Mouse (Mus musculus) neural tube, embryonic 10.5 days (tissue): Measurements from ENCODE around the gene Gpr158.
A peak's percentile ranks its signal among the peaks of the same experiment; 100 is the strongest.
"Not testable (repeated sequence)": the region's sequence is repeated elsewhere in the genome, so short reads cannot be mapped to it uniquely, and the experiment has no call there.

ENCODE experiments used
- DNase-seq: peaks from one replicate; pipeline ENCODE4 v3.0.0-alpha.2; 2017; ENCODE audit warnings: low spot score; ENCODE audit errors: extremely low spot score

The Gpr158 gene

GRCm38 (mm10) chr2:21367345-21368111 lies at the start of gene Gpr158:
Gpr158 (plus strand) TSS chr2:21367542.
- DNase-seq: peak; percentile 89

GRCm38 (mm10) chr2:21343821-21344220 lies 23.5 kb upstream of the Gpr158 start:
- DNase-seq: no peak

GRCm38 (mm10) chr2:21368351-21369170 lies 1.2 kb downstream of the Gpr158 start:
- DNase-seq: peak; percentile 40

- DNase-seq: no peak
Observed at GRCm38 (mm10) chr2:21369171-21369485, 1.8 kb downstream of the Gpr158 start.

- no peak for DNase-seq
Observed at GRCm38 (mm10) chr2:21369556-21369955, 2.2 kb downstream of the Gpr158 start.

GRCm38 (mm10) chr2:21379516-21379915 lies 12.2 kb downstream of the Gpr158 start:
- DNase-seq: no peak

GRCm38 (mm10) chr2:21392727-21393126 lies 25.4 kb downstream of the Gpr158 start:
- DNase-seq: no peak

GRCm38 (mm10) chr2:21397347-21397746 lies 30.0 kb downstream of the Gpr158 start:
- DNase-seq: no peak

GRCm38 (mm10) chr2:21399657-21400056 lies 32.3 kb downstream of the Gpr158 start:
- DNase-seq: no peak

- DNase-seq: no peak
Observed at GRCm38 (mm10) chr2:21405617-21406016, 38.3 kb downstream of the Gpr158 start.

- no peak for DNase-seq
Observed at GRCm38 (mm10) chr2:21407443-21407985, 40.2 kb downstream of the Gpr158 start.

- DNase-seq: no peak
Observed at GRCm38 (mm10) chr2:21408821-21409220, 41.5 kb downstream of the Gpr158 start.

GRCm38 (mm10) chr2:21430288-21430687 lies 62.9 kb downstream of the Gpr158 start:
- DNase-seq: no peak

GRCm38 (mm10) chr2:21431182-21431581 lies 63.8 kb downstream of the Gpr158 start:
- no peak for DNase-seq

GRCm38 (mm10) chr2:21439626-21440025 lies 72.3 kb downstream of the Gpr158 start:
- no peak for DNase-seq

GRCm38 (mm10) chr2:21460606-21461005 lies 93.3 kb downstream of the Gpr158 start:
- DNase-seq: not testable (repeated sequence)

- no peak for DNase-seq
Observed at GRCm38 (mm10) chr2:21474957-21475356, 107.6 kb downstream of the Gpr158 start.

GRCm38 (mm10) chr2:21496881-21497280 lies 129.5 kb downstream of the Gpr158 start:
- no peak for DNase-seq

- DNase-seq: no peak
Observed at GRCm38 (mm10) chr2:21497965-21498364, 130.6 kb downstream of the Gpr158 start.

- DNase-seq: no peak
Observed at GRCm38 (mm10) chr2:21499399-21499798, 132.1 kb downstream of the Gpr158 start.

GRCm38 (mm10) chr2:21507449-21507848 lies 140.1 kb downstream of the Gpr158 start:
- no peak for DNase-seq

GRCm38 (mm10) chr2:21530750-21531149 lies 163.4 kb downstream of the Gpr158 start:
- no peak for DNase-seq
